Mouse (Mus musculus) ovary, adult 10 weeks (tissue): ENCODE measurements around the gene Cul4b. TPM values are rescaled to one million over a fixed set of nuclear protein-coding genes. Genes with fewer than 3 reads are reported as not detected.

Experiments
- polyA plus RNA-seq: library from polyadenylated mRNA; stranded (reverse); fragments of 350-450 nt; fragmentation: Illumina TruSeq; extraction: RNeasy Lipid Tissue Mini Kit (QIAGEN cat#74804); gene quantifications from one replicate; pipeline ENCODE4 v1.2.3, GENCODE M21; 2014

Gene Cul4b
- polyA plus RNA-seq: 286 TPM

GRCm38 (mm10) chrX:38576078-38576477 is at the start of gene Cul4b:
Gene Cul4b, minus strand, starts transcription at chrX:38576196.

DNA sequence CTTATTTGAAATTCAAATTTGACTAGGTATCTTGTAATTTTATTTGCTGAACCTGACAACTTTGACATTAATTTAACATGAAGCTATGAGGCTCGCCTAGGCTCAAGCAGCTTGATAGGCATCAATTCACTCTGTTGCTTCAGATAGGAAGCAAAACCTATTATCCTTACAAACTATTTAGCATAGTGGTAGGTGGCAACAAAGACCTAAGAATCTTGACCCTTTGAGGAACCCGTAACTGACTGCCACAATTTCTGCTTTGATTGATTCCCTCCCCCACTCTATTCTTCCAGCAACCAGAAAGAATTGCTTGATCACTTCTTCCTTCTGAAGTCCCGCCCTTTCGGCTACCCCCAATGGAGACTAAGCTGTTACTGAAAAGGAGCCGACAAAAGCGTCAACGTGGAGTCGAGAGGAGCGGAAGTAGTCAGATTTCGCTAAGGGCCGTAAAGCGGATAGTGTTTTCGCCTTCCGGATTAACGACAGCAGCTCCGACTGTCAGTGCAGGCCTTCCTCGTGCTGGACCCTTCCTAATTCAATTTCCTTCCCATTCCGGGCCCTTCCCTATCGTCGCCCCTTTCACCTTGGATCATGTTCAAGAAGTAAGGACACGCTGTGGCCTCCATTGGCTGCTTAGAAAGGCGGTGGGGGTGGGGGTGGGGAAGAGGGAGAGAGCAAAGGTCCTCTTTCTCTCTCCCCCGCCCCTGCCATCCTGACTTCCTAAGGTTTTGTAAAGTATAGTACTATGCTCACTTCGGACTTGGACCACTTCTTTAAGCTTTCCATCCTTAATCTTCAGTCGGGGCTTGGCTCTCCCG is 24.4 kb upstream of the Cul4b start, which contains the start of gene Mcts1:
Mcts1 (plus strand) TSS at position 402 of the 818 bp plus-strand sequence.

Other genes with a start within 250 kb of the Cul4b start
- 992 TPM for gene Lamp2, start 119.7 kb downstream of the Cul4b start, polyA plus RNA-seq
- gene Mcts1, start 24.4 kb upstream of the Cul4b start, polyA plus RNA-seq: 203 TPM
- 89.1 TPM for gene C1galt1c1, start 58.9 kb upstream of the Cul4b start, polyA plus RNA-seq
- not detected for gene 6030498E09Rik, start 196.5 kb upstream of the Cul4b start, polyA plus RNA-seq